Mouse (Mus musculus) MEL (cell line): Measurements from ENCODE around the gene Gm12166. TPM values are rescaled to one million over a fixed set of nuclear protein-coding genes. Genes with fewer than 3 reads are reported as not detected.
A peak's percentile ranks its signal among the peaks of the same experiment; 100 is the strongest.

ENCODE experiments used
- DNase-seq: peaks from one replicate; pipeline ENCODE4 v3.0.0; 2011; ENCODE audit warnings: low read depth, low spot score
- H3K27ac ChIP-seq: 2 replicates; pipeline ENCODE4 v1.5.1; 2012; ENCODE audit warnings: low read depth, mild to moderate bottlenecking, control low read depth, low read length, moderate library complexity; ENCODE audit not compliant: control insufficient read depth
- H3K27me3 ChIP-seq, 2 experiments: fragments of 150-350 bp in 1 of 2; sonication (generic) in 1 of 2; 2 replicates each; pipeline ENCODE4 v1.6.1; 2012; ENCODE audit warnings: low read length in 2 of 2, mild to moderate bottlenecking in 2 of 2, improper control_type of control experiment in 1 of 2, moderate library complexity in 1 of 2; ENCODE audit not compliant: insufficient read depth in 2 of 2, control insufficient read depth in 1 of 2
- H3K36me3 ChIP-seq, 2 experiments: 2 replicates each; pipeline ENCODE4 v1.6.1; 2012 to 2014; ENCODE audit warnings: low read length in 2 of 2, improper control_type of control experiment in 1 of 2, inconsistent platforms in 1 of 2, mild to moderate bottlenecking in 1 of 2; ENCODE audit not compliant: insufficient read depth in 2 of 2, control insufficient read depth in 1 of 2
- H3K4me1 ChIP-seq, 2 experiments: fragments of 150-350 bp in 1 of 2; sonication (generic) in 1 of 2; 2 replicates each; pipeline ENCODE4 v1.6.1; 2012; ENCODE audit warnings: low read length in 2 of 2, improper control_type of control experiment in 1 of 2, mild to moderate bottlenecking in 1 of 2; ENCODE audit not compliant: insufficient read depth in 2 of 2, control insufficient read depth in 1 of 2
- H3K4me3 ChIP-seq, 2 experiments: fragments of 150-350 bp in 1 of 2; sonication (generic) in 1 of 2; 2 replicates each; pipeline ENCODE4 v1.5.1; 2012; ENCODE audit warnings: low read depth in 2 of 2, low read length in 2 of 2, mild to moderate bottlenecking in 2 of 2, moderate library complexity in 2 of 2, control low read depth in 1 of 2, improper control_type of control experiment in 1 of 2; ENCODE audit not compliant: control insufficient read depth in 1 of 2, insufficient read depth in 1 of 2
- H3K79me2 ChIP-seq: 2 replicates; pipeline ENCODE4 v1.6.1; 2012; ENCODE audit warnings: mild to moderate bottlenecking, low read length, moderate library complexity; ENCODE audit not compliant: control insufficient read depth, poor library complexity, insufficient read depth
- H3K9ac ChIP-seq: 2 replicates; pipeline ENCODE4 v1.6.1; 2012; ENCODE audit warnings: low read depth, mild to moderate bottlenecking, control low read depth, low read length, moderate library complexity; ENCODE audit not compliant: control insufficient read depth, poor library complexity, severe bottlenecking
- H3K9me3 ChIP-seq: fragments of 150-350 bp; sonication (generic); replicated peaks from 2 replicates; pipeline ENCODE4 v1.6.1; 2012; ENCODE audit warnings: mild to moderate bottlenecking, low read length, improper control_type of control experiment, moderate library complexity; ENCODE audit not compliant: insufficient read depth
- BHLHE40 ChIP-seq: IDR thresholded peaks from 2 replicates; pipeline ENCODE4 v1.6.1; 2012; ENCODE audit warnings: low read depth, mild to moderate bottlenecking, inconsistent platforms, low read length, improper control_type of control experiment, borderline replicate concordance
- CHD1 ChIP-seq: IDR thresholded peaks from 2 replicates; pipeline ENCODE4 v1.6.1; 2012; ENCODE audit warnings: low read depth, mild to moderate bottlenecking, inconsistent platforms, low read length, improper control_type of control experiment
- CHD2 ChIP-seq: IDR thresholded peaks from 2 replicates; pipeline ENCODE4 v1.6.1; 2011; ENCODE audit warnings: low read length, improper control_type of control experiment
- CTCF ChIP-seq, 3 experiments: IDR thresholded peaks in 2 of 3; conservative IDR thresholded peaks in 1 of 3; 2 replicates each; pipeline ENCODE4 v1.5.1; 2011 to 2012; ENCODE audit warnings: low read length in 3 of 3, low read depth in 2 of 3, mild to moderate bottlenecking in 2 of 3, improper control_type of control experiment in 1 of 3, inconsistent platforms in 1 of 3, mixed read lengths in 1 of 3, moderate library complexity in 1 of 3; ENCODE audit not compliant: control insufficient read depth in 1 of 3, insufficient read depth in 1 of 3, poor library complexity in 1 of 3, severe bottlenecking in 1 of 3
- E2F4 ChIP-seq: IDR thresholded peaks from 2 replicates; pipeline ENCODE4 v1.6.1; 2011; ENCODE audit warnings: low read depth, low read length, improper control_type of control experiment, borderline replicate concordance
- ELF1 ChIP-seq: IDR thresholded peaks from 2 replicates; pipeline ENCODE4 v1.6.1; 2014; ENCODE audit warnings: low read depth, mild to moderate bottlenecking, inconsistent platforms, low read length, improper control_type of control experiment, moderate library complexity
- EP300 ChIP-seq, 2 experiments: IDR thresholded peaks; 2 replicates each; pipeline ENCODE4 v1.6.1; 2011; ENCODE audit warnings: improper control_type of control experiment in 2 of 2, low read length in 2 of 2, low read depth in 1 of 2, mild to moderate bottlenecking in 1 of 2
- ETS1 ChIP-seq: IDR thresholded peaks from 2 replicates; pipeline ENCODE4 v1.6.1; 2012; ENCODE audit warnings: low read depth, mild to moderate bottlenecking, inconsistent platforms, low read length, improper control_type of control experiment, moderate library complexity
- GABPA ChIP-seq: IDR thresholded peaks from 2 replicates; pipeline ENCODE4 v1.6.1; 2012; ENCODE audit warnings: low read depth, mild to moderate bottlenecking, inconsistent platforms, low read length, improper control_type of control experiment, moderate library complexity
- GATA1 ChIP-seq: IDR thresholded peaks from 2 replicates; pipeline ENCODE4 v1.6.1; 2011; ENCODE audit warnings: low read depth, low read length, improper control_type of control experiment
- HCFC1 ChIP-seq: IDR thresholded peaks from 2 replicates; pipeline ENCODE4 v1.6.1; 2012; ENCODE audit warnings: low read depth, mild to moderate bottlenecking, inconsistent platforms, low read length, improper control_type of control experiment, moderate library complexity
- JUND ChIP-seq: IDR thresholded peaks from 2 replicates; pipeline ENCODE4 v1.6.1; 2011; ENCODE audit warnings: low read depth, mild to moderate bottlenecking, improper control_type of control experiment, low read length
- KAT2A ChIP-seq: conservative IDR thresholded peaks from 2 replicates; pipeline ENCODE4 v1.6.1; 2012; ENCODE audit warnings: low read depth, low read length, improper control_type of control experiment, inconsistent platforms
- MAX ChIP-seq: IDR thresholded peaks from 2 replicates; pipeline ENCODE4 v1.6.1; 2011; ENCODE audit warnings: low read length, improper control_type of control experiment
- MAZ ChIP-seq: IDR thresholded peaks from 2 replicates; pipeline ENCODE4 v1.6.1; 2012; ENCODE audit warnings: low read depth, mild to moderate bottlenecking, inconsistent platforms, low read length, improper control_type of control experiment
- MEF2A ChIP-seq: IDR thresholded peaks from 2 replicates; pipeline ENCODE4 v1.6.1; 2014; ENCODE audit warnings: low read depth, mild to moderate bottlenecking, inconsistent platforms, low read length, improper control_type of control experiment; ENCODE audit not compliant: poor library complexity, insufficient replicate concordance, severe bottlenecking; ENCODE audit errors: extremely low read depth
- MXI1 ChIP-seq: IDR thresholded peaks from 2 replicates; pipeline ENCODE4 v1.6.1; 2011; ENCODE audit warnings: mild to moderate bottlenecking, low read depth, low read length, improper control_type of control experiment
- MYB ChIP-seq: IDR thresholded peaks from 2 replicates; pipeline ENCODE4 v1.6.1; 2011; ENCODE audit warnings: mild to moderate bottlenecking, low read depth, low read length, improper control_type of control experiment
- MYC ChIP-seq: IDR thresholded peaks from 2 replicates; pipeline ENCODE4 v1.6.1; 2011; ENCODE audit warnings: low read depth, mild to moderate bottlenecking, low read length, improper control_type of control experiment, moderate library complexity
- NELFE ChIP-seq: IDR thresholded peaks from 2 replicates; pipeline ENCODE4 v1.6.1; 2011; ENCODE audit warnings: low read depth, low read length, improper control_type of control experiment
- POLR2A ChIP-seq, 2 experiments: IDR thresholded peaks; 2 replicates each; pipeline ENCODE4 v1.6.1; 2011 to 2012; ENCODE audit warnings: low read length in 2 of 2, mild to moderate bottlenecking in 2 of 2, control low read depth in 1 of 2, improper control_type of control experiment in 1 of 2, low read depth in 1 of 2, moderate library complexity in 1 of 2; ENCODE audit not compliant: control insufficient read depth in 1 of 2, insufficient read depth in 1 of 2, poor library complexity in 1 of 2
- POLR2AphosphoS2 ChIP-seq: IDR thresholded peaks from 2 replicates; pipeline ENCODE4 v1.6.1; 2011; ENCODE audit warnings: low read length, improper control_type of control experiment
- POLR2AphosphoS5 ChIP-seq: IDR thresholded peaks from 2 replicates; pipeline ENCODE4 v1.6.1; 2012; ENCODE audit warnings: low read depth, borderline replicate concordance, mild to moderate bottlenecking, inconsistent platforms, low read length, moderate library complexity, mixed read lengths
- RAD21 ChIP-seq: IDR thresholded peaks from 2 replicates; pipeline ENCODE4 v1.6.1; 2011; ENCODE audit warnings: mild to moderate bottlenecking, low read depth, low read length, improper control_type of control experiment
- SIN3A ChIP-seq: IDR thresholded peaks from 2 replicates; pipeline ENCODE4 v1.6.1; 2012; ENCODE audit warnings: low read length, improper control_type of control experiment, inconsistent platforms
- SMC3 ChIP-seq: IDR thresholded peaks from 2 replicates; pipeline ENCODE4 v1.6.1; 2011; ENCODE audit warnings: low read depth, low read length, improper control_type of control experiment
- TAL1 ChIP-seq: IDR thresholded peaks from 2 replicates; pipeline ENCODE4 v1.6.1; 2012; ENCODE audit warnings: mild to moderate bottlenecking, inconsistent platforms, low read length, moderate library complexity, mixed read lengths
- TBP ChIP-seq: IDR thresholded peaks from 2 replicates; pipeline ENCODE4 v1.8.0; 2011; ENCODE audit warnings: low read depth, low read length, improper control_type of control experiment
- TCF12 ChIP-seq: IDR thresholded peaks from 2 replicates; pipeline ENCODE4 v1.6.1; 2014; ENCODE audit warnings: low read depth, mild to moderate bottlenecking, inconsistent platforms, low read length, improper control_type of control experiment, moderate library complexity
- UBTF ChIP-seq: IDR thresholded peaks from 2 replicates; pipeline ENCODE4 v1.6.1; 2012; ENCODE audit warnings: low read depth, mild to moderate bottlenecking, inconsistent platforms, low read length, improper control_type of control experiment, moderate library complexity, borderline replicate concordance; ENCODE audit not compliant: insufficient read depth
- USF1 ChIP-seq: IDR thresholded peaks from 2 replicates; pipeline ENCODE4 v1.6.1; 2014; ENCODE audit warnings: low read depth, mild to moderate bottlenecking, inconsistent platforms, low read length, improper control_type of control experiment, moderate library complexity
- USF2 ChIP-seq, 2 experiments: IDR thresholded peaks; 2 replicates each; pipeline ENCODE4 v1.6.1; 2011 to 2012; ENCODE audit warnings: improper control_type of control experiment in 2 of 2, low read length in 2 of 2, borderline replicate concordance in 1 of 2, inconsistent platforms in 1 of 2, low read depth in 1 of 2, mild to moderate bottlenecking in 1 of 2; ENCODE audit not compliant: insufficient read depth in 1 of 2
- ZC3H11A ChIP-seq: IDR thresholded peaks from 2 replicates; pipeline ENCODE4 v1.6.1; 2012; ENCODE audit warnings: low read depth, mild to moderate bottlenecking, inconsistent platforms, low read length, improper control_type of control experiment
- ZKSCAN1 ChIP-seq: IDR thresholded peaks from 2 replicates; pipeline ENCODE4 v1.6.1; 2012; ENCODE audit warnings: low read depth, mild to moderate bottlenecking, inconsistent platforms, low read length, improper control_type of control experiment, moderate library complexity
- ZMIZ1 ChIP-seq: IDR thresholded peaks from 2 replicates; pipeline ENCODE4 v1.6.1; 2012; ENCODE audit warnings: low read depth, mild to moderate bottlenecking, inconsistent platforms, low read length, improper control_type of control experiment, moderate library complexity
- ZNF384 ChIP-seq: IDR thresholded peaks from 2 replicates; pipeline ENCODE4 v1.6.1; 2012; ENCODE audit warnings: low read depth, mild to moderate bottlenecking, inconsistent platforms, low read length, improper control_type of control experiment
- polyA plus RNA-seq, 2 experiments: library from polyadenylated mRNA; stranded (reverse) in 1 of 2; unstranded in 1 of 2; fragments of >175 nt in 1 of 2; fragments of >200 nt in 1 of 2; gene quantifications; 2 replicates each; pipeline versions ENCODE4 v1.2.1 to v1.2.4; 2012; ENCODE audit warnings: low replicate concordance in 2 of 2, low read depth in 1 of 2; ENCODE audit not compliant: insufficient read length in 2 of 2, insufficient read depth in 1 of 2, missing spikeins in 1 of 2
- total RNA-seq: library from RNA; depleted of rRNA; stranded (reverse); fragments of 300-350 nt; gene quantifications from 2 replicates; pipeline ENCODE4 v1.2.3, GENCODE M21; 2012

Gene Gm12166
- total and polyA plus RNA-seq, 3 experiments = 4.1 to 6.8 TPM; not detected in 1

GRCm38 (mm10) chr11:46065201-46066011 lies 13.3 kb upstream of the Gm12166 start:
- Histone ChIP-seq H3K4me3 (peak overlapping the region; percentile 23 to 25), H3K27ac (no peak overlapping the region), H3K79me2 (no peaks in the 10 kb centered on the region), H3K27me3 (no peaks in the 10 kb centered on the region; a peak in 1 of 4 replicates), H3K9me3 (no peaks in the 10 kb centered on the region), H3K4me1 (peaks cover 9 to 15% of the 10 kb centered on the region in 2 experiments), H3K36me3 (peaks cover 0 to 16% of the 10 kb centered on the region in 2 experiments; a peak in 2 of 4 replicates), H3K9ac (no peak overlapping the region)
- DNase-seq = peak; percentile 96
- no peak for TF ChIP-seq ZNF384
- TF ChIP-seq RAD21 = no peak
- peak; percentile 91 to 94 for TF ChIP-seq EP300 (IDR thresholded peaks at IDR 0.05; ENCODE audit: low read depth in 1 of 2, low read length in 2 of 2)
- peak; percentile 34; the same call in 1 of the 2 replicates for TF ChIP-seq TAL1
- peak; percentile 65 for TF ChIP-seq USF1
- TF ChIP-seq POLR2A (IDR thresholded peaks at IDR 0.05; ENCODE audit: control insufficient read depth in 1 of 2, insufficient read depth in 1 of 2, low read depth in 1 of 2, low read length in 2 of 2, poor library complexity in 1 of 2) = no peak
- no peak for TF ChIP-seq CHD1
- TF ChIP-seq MEF2A = no peak
- TF ChIP-seq ETS1 = peak; percentile 94
- TF ChIP-seq CHD2 = no peak
- no peak for TF ChIP-seq POLR2AphosphoS5
- TF ChIP-seq MAZ = no peak; the same call in 1 of the 2 replicates
- TF ChIP-seq GABPA = 0 out of 2 replicates have a peak, but pooled peaks have one; percentile 15
- no peak for TF ChIP-seq USF2 (IDR thresholded peaks at IDR 0.05; ENCODE audit: borderline replicate concordance in 1 of 2, insufficient read depth in 1 of 2, low read depth in 1 of 2, low read length in 2 of 2)
- no peak for TF ChIP-seq ZMIZ1
- no peak for TF ChIP-seq CTCF (IDR thresholded peaks at IDR 0.05 in 2 of 3, conservative IDR thresholded peaks at IDR 0.05 in 1 of 3; ENCODE audit: control insufficient read depth in 1 of 3, insufficient read depth in 1 of 3, low read depth in 2 of 3, low read length in 3 of 3, poor library complexity in 1 of 3, severe bottlenecking in 1 of 3)
- TF ChIP-seq ELF1 = no peak
- peak; percentile 20; the same call in 1 of the 2 replicates for TF ChIP-seq BHLHE40
- no peak for TF ChIP-seq KAT2A
- TF ChIP-seq MXI1 = peak; percentile 38; the same call in 1 of the 2 replicates
- no peak for TF ChIP-seq ZC3H11A
- TF ChIP-seq MAX = no peak
- peak; percentile 64; the same call in 1 of the 2 replicates for TF ChIP-seq POLR2AphosphoS2
- TF ChIP-seq SMC3 = no peak
- no peak for TF ChIP-seq MYC
- TF ChIP-seq HCFC1 = 0 out of 2 replicates have a peak, but pooled peaks have one; percentile 44
- peak; percentile 96 for TF ChIP-seq GATA1
- peak; percentile 72 for TF ChIP-seq SIN3A
- no peak for TF ChIP-seq NELFE
- TF ChIP-seq JUND = no peak; the same call in 1 of the 2 replicates
- TF ChIP-seq TCF12 = peak; percentile 94
- no peak for TF ChIP-seq E2F4
- no peak for TF ChIP-seq ZKSCAN1
- TF ChIP-seq MYB = no peak; the same call in 1 of the 2 replicates
- 0 out of 2 replicates have a peak, but pooled peaks have one; percentile 35 for TF ChIP-seq TBP
- no peak for TF ChIP-seq UBTF
